Mouse (Mus musculus): ENCODE measurements around the gene Plekhg5. TPM values are rescaled to one million over a fixed set of nuclear protein-coding genes. Genes with fewer than 3 reads are reported as not detected.

The Plekhg5 gene
- polyA plus RNA-seq, 1 experiment from 2014 or later, result 10.1 TPM

- Histone ChIP-seq H3K4me1 (peaks cover 32% of the 10 kb centered on the region), H3K27me3 (ENCODE audit: insufficient read depth, poor library complexity, severe bottlenecking) (peaks cover 58% of the 10 kb centered on the region), H3K4me3 (no peak overlapping the region), H3K27ac (no peak overlapping the region), H3K9me3 (no peaks in the 10 kb centered on the region), H3K36me3 (peaks cover 82% of the 10 kb centered on the region)
- no peak for DNase-seq (ENCODE audit: low spot score)
- 87% methylated on average over 3 of the region's 3 CpGs for WGBS
Observed at GRCm38 (mm10) chr4:152109509-152109908, 37.2 kb downstream of the Plekhg5 start.

GRCm38 (mm10) chr4:152110689-152111088, 38.4 kb downstream of the Plekhg5 start:
- WGBS, result 59% methylated on average over 4 of the region's 4 CpGs
- Histone ChIP-seq H3K4me1 (peaks cover 42% of the 10 kb centered on the region), H3K36me3 (peaks cover 82% of the 10 kb centered on the region), H3K27ac (no peak overlapping the region), H3K9me3 (no peaks in the 10 kb centered on the region), H3K27me3 (ENCODE audit: insufficient read depth, poor library complexity, severe bottlenecking) (peaks cover 66% of the 10 kb centered on the region), H3K4me3 (no peak overlapping the region)
- DNase-seq (ENCODE audit: low spot score), result no peak

GRCm38 (mm10) chr4:152112329-152112728, 40.0 kb downstream of the Plekhg5 start:
- DNase-seq (ENCODE audit: low spot score), result no peak
- Histone ChIP-seq H3K4me3 (no peak overlapping the region), H3K27ac (no peak overlapping the region), H3K9me3 (no peaks in the 10 kb centered on the region), H3K27me3 (ENCODE audit: insufficient read depth, poor library complexity, severe bottlenecking) (peaks cover 71% of the 10 kb centered on the region), H3K36me3 (peaks cover 69% of the 10 kb centered on the region), H3K4me1 (peaks cover 48% of the 10 kb centered on the region)
- WGBS, result 86% methylated on average over 9 of the region's 9 CpGs

- no peak for DNase-seq (ENCODE audit: low spot score)
- Histone ChIP-seq H3K9me3 (no peaks in the 10 kb centered on the region), H3K4me3 (no peak overlapping the region), H3K36me3 (peaks cover 53% of the 10 kb centered on the region), H3K27ac (no peak overlapping the region), H3K4me1 (peaks cover 34% of the 10 kb centered on the region), H3K27me3 (ENCODE audit: insufficient read depth, poor library complexity, severe bottlenecking) (peaks cover 75% of the 10 kb centered on the region)
- WGBS, result 52% methylated on average over 16 of the region's 16 CpGs
Observed at GRCm38 (mm10) chr4:152114080-152114479, 41.8 kb downstream of the Plekhg5 start.

- Histone ChIP-seq H3K27ac (peak within 1 kb of the TSS; percentile 43), H3K4me1 (peaks cover 52% of the 10 kb centered on the region), H3K36me3 (peaks cover 35% of the 10 kb centered on the region), H3K9me3 (no peaks in the 10 kb centered on the region), H3K4me3 (peak within 1 kb of the TSS; percentile 53), H3K27me3 (ENCODE audit: insufficient read depth, poor library complexity, severe bottlenecking) (peaks cover 90% of the 10 kb centered on the region)
- 2% methylated on average over 30 of the region's 30 CpGs for WGBS
- DNase-seq (ENCODE audit: low spot score), result no peak
Observed at GRCm38 (mm10) chr4:152115921-152116612, 43.8 kb downstream of the Plekhg5 start, which contains the start of gene Tnfrsf25. Gene Tnfrsf25, plus strand, starts transcription at chr4:152115934.

GRCm38 (mm10) chr4:152117538-152117937, 45.2 kb downstream of the Plekhg5 start:
- WGBS, result 61% methylated on average over 9 of the region's 9 CpGs
- peaks cover 24% of the 10 kb centered on the region for H3K36me3 ChIP-seq
- no peaks in the 10 kb centered on the region for H3K9me3 ChIP-seq
- H3K4me3 ChIP-seq, result no peak overlapping the region
- H3K27ac ChIP-seq, result no peak overlapping the region
- no peak for DNase-seq (ENCODE audit: low spot score)
- peaks cover 98% of the 10 kb centered on the region for H3K27me3 ChIP-seq (ENCODE audit: insufficient read depth, poor library complexity, severe bottlenecking)
- H3K4me1 ChIP-seq, result peaks cover 57% of the 10 kb centered on the region

- peaks cover 6% of the 10 kb centered on the region; the same call in 1 of the 2 replicates for H3K36me3 ChIP-seq
- 0 out of 2 replicates have a peak overlapping the region, but pooled peaks have one; percentile 13 for H3K27ac ChIP-seq
- H3K4me3 ChIP-seq, result peak overlapping the region; percentile 42
- H3K9me3 ChIP-seq, result no peaks in the 10 kb centered on the region
- no peak for DNase-seq (ENCODE audit: low spot score)
- H3K4me1 ChIP-seq, result peaks cover 49% of the 10 kb centered on the region
- H3K27me3 ChIP-seq (ENCODE audit: insufficient read depth, poor library complexity, severe bottlenecking), result peaks cover 98% of the 10 kb centered on the region
- 3% methylated on average over 39 of the region's 39 CpGs for WGBS
Observed at GRCm38 (mm10) chr4:152119396-152120292, 47.3 kb downstream of the Plekhg5 start.

- WGBS, result 2% methylated on average over 31 of the region's 31 CpGs
- Histone ChIP-seq H3K27ac (no peak overlapping the region), H3K4me1 (peaks cover 50% of the 10 kb centered on the region), H3K27me3 (ENCODE audit: insufficient read depth, poor library complexity, severe bottlenecking) (peaks cover 98% of the 10 kb centered on the region), H3K4me3 (peak overlapping the region; percentile 42), H3K9me3 (no peaks in the 10 kb centered on the region), H3K36me3 (no peaks in the 10 kb centered on the region)
- DNase-seq (ENCODE audit: low spot score), result no peak
Observed at GRCm38 (mm10) chr4:152120311-152121182, 48.2 kb downstream of the Plekhg5 start.

- H3K27me3 ChIP-seq (ENCODE audit: insufficient read depth, poor library complexity, severe bottlenecking), result peaks cover 98% of the 10 kb centered on the region
- H3K4me1 ChIP-seq, result peaks cover 50% of the 10 kb centered on the region
- peak overlapping the region; percentile 42 for H3K4me3 ChIP-seq
- H3K9me3 ChIP-seq, result no peaks in the 10 kb centered on the region
- H3K36me3 ChIP-seq, result no peaks in the 10 kb centered on the region
- no peak for DNase-seq (ENCODE audit: low spot score)
- 2% methylated on average over 12 of the region's 12 CpGs for WGBS
- H3K27ac ChIP-seq, result no peak overlapping the region
Observed at GRCm38 (mm10) chr4:152121183-152121505, 48.8 kb downstream of the Plekhg5 start.

GRCm38 (mm10) chr4:152124361-152124961, 52.2 kb downstream of the Plekhg5 start:
- no peak for DNase-seq (ENCODE audit: low spot score)
- WGBS, result 13% methylated on average over 13 of the region's 13 CpGs
- Histone ChIP-seq H3K27ac (no peak overlapping the region), H3K9me3 (no peaks in the 10 kb centered on the region), H3K4me3 (peak overlapping the region; percentile 55), H3K4me1 (peaks cover 53% of the 10 kb centered on the region), H3K27me3 (ENCODE audit: insufficient read depth, poor library complexity, severe bottlenecking) (peaks cover 98% of the 10 kb centered on the region), H3K36me3 (no peaks in the 10 kb centered on the region)

GRCm38 (mm10) chr4:152125161-152126025, 53.1 kb downstream of the Plekhg5 start:
- Histone ChIP-seq H3K4me1 (peaks cover 53% of the 10 kb centered on the region), H3K27ac (peak overlapping the region; percentile 49; the same call in 1 of the 2 replicates), H3K4me3 (peak overlapping the region; percentile 55), H3K9me3 (no peaks in the 10 kb centered on the region), H3K36me3 (no peaks in the 10 kb centered on the region), H3K27me3 (ENCODE audit: insufficient read depth, poor library complexity, severe bottlenecking) (peaks cover 98% of the 10 kb centered on the region)
- 7% methylated on average over 56 of the region's 56 CpGs for WGBS
- DNase-seq (ENCODE audit: low spot score), result no peak

All from heart, embryonic 10.5 days (tissue).